Mouse (Mus musculus) frontal cortex, adult (tissue): ENCODE measurements around the gene Dpf1.

Source experiments
- ATAC-seq: cut with Nextera tagmentation; 2 replicates; pipeline ENCODE4 v1.9.2; 2017; ENCODE audit warnings: mild to moderate bottlenecking, moderate library complexity, mixed read lengths; ENCODE audit not compliant: low TSS enrichment

The Dpf1 gene

GRCm38 (mm10) chr7:29309749-29310148 lies 6.0 kb downstream of the Dpf1 start:
- ATAC-seq, result no peak

- ATAC-seq, result 0 out of 2 replicates have a peak, but pooled peaks have one; percentile 13
Measured at GRCm38 (mm10) chr7:29313051-29313450, 9.3 kb downstream of the Dpf1 start.

DNA sequence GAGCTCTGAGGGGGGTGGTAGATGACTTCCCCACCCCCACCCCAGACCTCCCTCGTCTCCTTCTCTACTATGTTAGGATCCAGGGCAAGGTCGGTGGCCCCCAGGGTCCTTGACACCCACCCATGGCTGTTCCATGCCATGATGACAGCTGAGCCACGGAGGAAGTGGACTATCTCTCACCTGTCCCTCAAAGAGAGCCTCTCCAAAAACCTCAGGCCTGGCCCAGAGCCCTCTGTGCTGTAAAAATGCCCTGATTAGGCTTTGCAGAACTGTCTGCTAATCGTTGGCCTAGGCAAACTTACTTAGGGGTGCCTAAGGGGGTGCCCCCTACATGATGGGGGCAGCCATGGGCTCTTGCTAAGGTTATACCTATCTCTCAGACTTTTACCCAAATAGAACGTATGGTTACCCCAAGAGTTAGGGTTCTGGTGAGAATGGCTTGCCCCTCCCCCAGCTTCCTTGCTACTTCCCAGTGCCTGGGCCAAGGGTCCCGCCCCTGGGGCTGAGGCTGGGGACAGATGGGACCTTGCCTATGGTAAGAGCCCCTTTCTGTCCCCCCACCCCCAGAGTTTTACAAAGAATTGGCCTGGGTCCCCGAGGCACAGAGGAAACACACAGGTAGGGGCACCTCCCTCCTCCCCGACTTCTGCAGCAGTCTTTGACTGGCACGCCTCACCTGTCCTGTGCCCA lies 10.0 kb downstream of the Dpf1 start:
- ATAC-seq, result no peak

GRCm38 (mm10) chr7:29314844-29315628 lies 11.3 kb downstream of the Dpf1 start:
- peak; percentile 44 for ATAC-seq

- ATAC-seq, result no peak
Measured at GRCm38 (mm10) chr7:29316137-29316734, 12.5 kb downstream of the Dpf1 start.

DNA sequence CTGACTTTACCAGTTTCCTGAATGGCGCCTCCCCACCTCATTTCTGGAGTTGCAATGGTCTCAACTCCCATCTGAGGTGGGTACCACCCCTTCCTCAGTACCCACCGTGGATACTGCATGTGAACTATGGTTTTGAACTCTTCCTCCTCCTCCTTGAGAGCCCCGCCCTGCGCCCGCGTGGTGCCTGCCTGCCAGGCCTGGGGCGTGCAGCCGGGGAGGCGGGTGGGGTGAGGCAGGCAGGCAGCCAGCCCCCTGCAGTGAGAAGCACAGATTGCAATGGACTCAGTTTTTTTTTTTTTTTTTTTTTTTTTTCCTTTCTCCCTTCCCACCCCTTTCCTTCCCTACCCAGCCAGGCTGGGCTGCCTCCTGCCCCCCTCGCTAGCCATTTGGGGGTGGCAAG lies 13.2 kb downstream of the Dpf1 start:
- peak; percentile 17 for ATAC-seq

GRCm38 (mm10) chr7:29317558-29317957 lies 13.8 kb downstream of the Dpf1 start:
- no peak for ATAC-seq

DNA sequence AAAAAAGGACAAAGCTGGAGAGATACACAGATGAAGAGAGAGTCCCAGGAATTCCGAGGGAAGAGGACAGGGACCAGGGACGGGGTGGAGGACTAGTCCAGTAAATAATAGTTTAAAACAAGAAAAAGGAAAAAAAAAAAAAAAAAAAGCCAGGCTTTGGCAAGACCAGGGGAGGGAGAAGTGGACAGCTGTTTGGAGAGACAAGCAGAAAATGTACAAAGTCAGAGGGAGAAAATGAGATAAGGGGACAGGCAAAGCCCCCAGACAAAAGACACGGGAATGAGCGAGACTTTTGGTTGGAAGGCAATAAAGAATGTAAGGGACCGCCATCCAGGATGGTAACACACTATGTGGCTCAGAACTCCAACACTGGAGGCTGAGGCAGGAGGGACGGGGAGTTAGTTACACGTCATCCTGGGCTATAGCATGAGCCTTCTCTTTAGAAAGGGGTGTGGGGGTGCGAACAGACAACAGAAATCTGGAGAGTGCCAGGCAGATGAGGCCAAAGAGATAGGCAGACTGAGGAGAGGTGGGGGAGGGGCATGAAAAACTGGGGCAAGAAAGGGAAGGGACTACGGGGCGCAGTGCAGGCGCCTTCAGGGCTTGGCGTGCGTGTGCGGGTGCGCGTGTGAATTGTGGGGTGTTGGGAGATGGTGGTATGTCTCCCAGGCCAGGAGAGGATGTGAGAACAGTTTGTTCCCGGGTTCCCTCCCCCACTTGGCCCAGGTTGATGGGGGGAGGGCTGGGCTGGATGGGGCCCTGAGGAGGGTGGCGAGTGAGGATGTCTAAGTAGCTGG lies 14.6 kb downstream of the Dpf1 start:
- ATAC-seq, result peak; percentile 38

GRCm38 (mm10) chr7:29319337-29320307 lies 15.9 kb downstream of the Dpf1 start:
- 0 out of 2 replicates have a peak, but pooled peaks have one; percentile 6 for ATAC-seq

DNA sequence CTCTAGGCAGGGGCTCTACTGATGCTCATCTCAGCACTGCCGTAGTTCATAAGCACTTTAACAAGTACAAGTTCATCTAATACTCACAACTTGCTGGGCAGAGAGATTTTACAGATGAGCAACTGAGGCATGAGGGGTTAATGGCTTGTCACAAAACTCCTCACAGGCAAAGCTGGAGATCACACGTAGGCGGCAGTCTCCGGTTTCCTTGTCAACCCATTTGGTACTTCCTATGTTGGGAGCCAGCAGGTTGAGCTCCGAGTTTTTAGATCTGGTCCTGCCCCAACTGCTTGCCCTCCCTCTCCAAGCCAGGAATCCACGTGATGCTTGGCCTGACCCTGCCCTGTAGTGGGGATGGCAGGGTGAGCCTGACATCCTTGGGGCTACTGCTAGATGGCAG lies 23.3 kb downstream of the Dpf1 start:
- no peak for ATAC-seq

GRCm38 (mm10) chr7:29328984-29329383 lies 25.2 kb downstream of the Dpf1 start:
- ATAC-seq, result peak; percentile 59

GRCm38 (mm10) chr7:29334156-29334555 lies 30.4 kb downstream of the Dpf1 start:
- ATAC-seq, result no peak

GRCm38 (mm10) chr7:29335276-29335675 lies 31.5 kb downstream of the Dpf1 start:
- ATAC-seq, result no peak

DNA sequence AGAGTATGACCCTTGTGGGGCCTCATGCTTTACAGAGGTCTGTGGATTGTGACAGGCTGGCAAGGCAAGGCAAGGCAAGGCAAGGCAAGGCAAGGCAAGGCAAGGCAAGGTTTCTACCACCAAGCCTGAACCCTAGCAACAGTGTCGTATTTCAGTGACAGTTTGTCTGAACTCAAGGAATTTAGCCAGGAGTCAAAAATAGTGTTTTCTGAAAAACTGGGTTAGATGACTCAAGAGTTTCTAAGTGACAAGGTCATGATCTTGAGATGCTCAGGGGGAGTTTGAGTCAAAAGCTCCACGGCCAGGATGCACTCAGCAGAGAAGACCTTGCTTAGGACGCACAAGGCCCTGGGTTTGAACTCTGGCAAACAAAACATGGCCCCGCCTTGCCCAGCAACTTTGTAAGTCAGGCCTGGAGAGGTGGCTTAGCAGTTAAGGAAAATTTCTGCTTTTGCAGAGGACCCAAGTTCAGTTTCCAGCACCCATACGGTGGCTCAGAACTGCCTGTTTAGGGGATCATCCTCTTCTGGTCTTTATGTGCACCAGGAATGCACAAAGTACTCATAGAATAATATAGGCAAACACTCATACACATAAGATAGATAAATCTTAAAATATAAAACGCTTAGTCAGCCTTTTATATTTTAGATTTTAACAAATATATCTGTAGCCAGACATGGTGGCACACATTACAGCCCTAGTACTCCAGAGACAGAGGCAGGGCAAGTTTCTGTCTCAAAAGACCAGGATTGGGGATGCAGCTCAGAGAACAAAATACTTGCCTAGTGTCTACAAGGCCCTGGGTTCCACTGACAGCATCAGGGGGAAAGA lies 32.3 kb downstream of the Dpf1 start:
- no peak for ATAC-seq

- no peak for ATAC-seq
Measured at GRCm38 (mm10) chr7:29336795-29337319, 33.1 kb downstream of the Dpf1 start.

- ATAC-seq, result peak; percentile 59
Measured at GRCm38 (mm10) chr7:29337766-29338165, 34.0 kb downstream of the Dpf1 start.

GRCm38 (mm10) chr7:29338351-29338919 lies 34.7 kb downstream of the Dpf1 start:
- ATAC-seq, result no peak

- no peak for ATAC-seq
Measured at GRCm38 (mm10) chr7:29338984-29339679, 35.4 kb downstream of the Dpf1 start.

- ATAC-seq, result no peak
Measured at GRCm38 (mm10) chr7:29340247-29340646, 36.5 kb downstream of the Dpf1 start.
